Mouse (Mus musculus) ES-Bruce4 (cell line): Measurements from ENCODE around the gene Lelp1.

Experiments
- CTCF ChIP-seq: IDR thresholded peaks from one replicate; pipeline ENCODE4 v1.8.1; 2011; ENCODE audit warnings: low read depth, low read length
- POLR2A ChIP-seq: IDR thresholded peaks from one replicate; pipeline ENCODE4 v1.8.1; 2011; ENCODE audit warnings: low read length; ENCODE audit not compliant: insufficient read depth

GRCm38 (mm10) chr3:92120902-92121301 lies 21.6 kb downstream of the Lelp1 start:
- TF ChIP-seq CTCF (no peak), POLR2A (no peak)
